Mouse (Mus musculus) testis, adult 2 months (tissue): ENCODE data around the gene Mlh3.

Experiments used
- CTCF ChIP-seq: fragments of 200-500 bp; IDR thresholded peaks from 2 replicates; pipeline ENCODE4 v1.5.1; 2012; ENCODE audit warnings: low read depth, mild to moderate bottlenecking, inconsistent platforms, low read length, moderate library complexity; ENCODE audit not compliant: control insufficient read depth, insufficient read depth, insufficient replicate concordance
- POLR2A ChIP-seq: fragments of 200-500 bp; IDR thresholded peaks from 2 replicates; pipeline ENCODE4 v1.6.1; 2012; ENCODE audit warnings: low read depth, mild to moderate bottlenecking, inconsistent platforms, low read length, moderate library complexity; ENCODE audit not compliant: control insufficient read depth

GRCm38 (mm10) chr12:85284331-85284730, 13.9 kb upstream of the Mlh3 start:
- TF ChIP-seq CTCF (no peak), POLR2A (no peak)
